Mouse (Mus musculus): ENCODE measurements around the gene Tstd3. TPM values are rescaled to one million over a fixed set of nuclear protein-coding genes. Genes with fewer than 3 reads are reported as not detected.
A peak's percentile ranks its signal among the peaks of the same experiment; 100 is the strongest.
"Not testable (repeated sequence)": the region's sequence is repeated elsewhere in the genome, so short reads cannot be mapped to it uniquely, and the experiment has no call there.

Gene Tstd3
- polyA plus RNA-seq, 1 experiment from 2014 or later, result 15.2 TPM

- Histone ChIP-seq H3K4me1 (replicated peaks) (peaks cover 5% of the 10 kb centered on the region; the same call in 1 of the 2 replicates), H3K9ac (peak overlapping the region; percentile 86), H3K9me3 (no peaks in the 10 kb centered on the region), H3K27ac (no peak overlapping the region), H3K27me3 (replicated peaks) (no peaks in the 10 kb centered on the region), H3K36me3 (no peaks in the 10 kb centered on the region), H3K4me3 (replicated peaks) (peak overlapping the region; percentile 74), H3K4me2 (replicated peaks) (peak overlapping the region; percentile 81)
- ATAC-seq, result no peak
- WGBS, result 7% methylated on average over 9 of the region's 9 CpGs
Measured at GRCm38 (mm10) chr4:21776946-21777265, 9.9 kb upstream of the Tstd3 start.

- under 1% methylated on average over 46 of the region's 46 CpGs for WGBS
- H3K4me3 ChIP-seq (replicated peaks), result peak overlapping the region; percentile 74
- no peaks in the 10 kb centered on the region for H3K27me3 ChIP-seq (replicated peaks)
- H3K4me2 ChIP-seq (replicated peaks), result peak overlapping the region; percentile 81
- H3K27ac ChIP-seq, result peak overlapping the region; percentile 45; the same call in 1 of the 2 replicates
- H3K9ac ChIP-seq, result peak overlapping the region; percentile 86
- H3K9me3 ChIP-seq, result no peaks in the 10 kb centered on the region
- peaks cover 5% of the 10 kb centered on the region; the same call in 1 of the 2 replicates for H3K4me1 ChIP-seq (replicated peaks)
- peak; percentile 98 for ATAC-seq
- H3K36me3 ChIP-seq, result no peaks in the 10 kb centered on the region
Measured at GRCm38 (mm10) chr4:21776091-21776945, 9.3 kb upstream of the Tstd3 start.

GRCm38 (mm10) chr4:21772306-21772705, 5.3 kb upstream of the Tstd3 start:
- Histone ChIP-seq H3K27me3 (replicated peaks) (no peaks in the 10 kb centered on the region), H3K4me3 (replicated peaks) (no peak overlapping the region), H3K4me2 (replicated peaks) (no peak overlapping the region), H3K36me3 (no peaks in the 10 kb centered on the region), H3K4me1 (replicated peaks) (peaks cover 2% of the 10 kb centered on the region; the same call in 1 of the 2 replicates), H3K9ac (no peak overlapping the region), H3K9me3 (no peaks in the 10 kb centered on the region), H3K27ac (no peak overlapping the region)
- ATAC-seq, result no peak
- WGBS, result 86% methylated on average over 1 of the region's 1 CpGs

DNA sequence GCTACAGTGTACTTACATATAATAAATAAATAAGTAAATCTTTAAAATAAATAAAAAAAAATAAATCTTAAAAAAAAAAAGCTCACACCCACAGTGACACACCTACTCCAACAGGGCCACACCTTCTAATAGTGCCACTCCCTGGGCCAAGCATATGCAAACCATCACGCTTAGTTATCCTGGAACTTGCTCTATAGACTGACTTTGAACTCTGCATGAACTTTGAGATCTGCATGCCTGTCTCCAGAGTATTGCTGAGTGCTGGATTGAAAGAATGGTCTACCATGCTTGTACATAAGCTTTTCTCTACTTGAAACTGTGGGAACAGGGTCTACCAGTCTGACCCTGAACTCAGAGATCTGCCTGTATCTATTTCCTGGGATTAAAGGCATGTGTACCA, 4.1 kb upstream of the Tstd3 start:
- ATAC-seq, result peak; percentile 62

GRCm38 (mm10) chr4:21766171-21766862, 695 bp downstream of the Tstd3 start:
- Histone ChIP-seq H3K36me3 (no peaks in the 10 kb centered on the region), H3K9ac (peak overlapping the region; percentile 57), H3K4me3 (replicated peaks) (peak overlapping the region; percentile 67), H3K27me3 (replicated peaks) (no peaks in the 10 kb centered on the region), H3K4me1 (replicated peaks) (no peaks in the 10 kb centered on the region), H3K27ac (no peak overlapping the region), H3K4me2 (replicated peaks) (peak overlapping the region; percentile 66), H3K9me3 (no peaks in the 10 kb centered on the region)
- WGBS, result 23% methylated on average over 14 of the region's 14 CpGs
- ATAC-seq, result peak; percentile 46

More for the DNA sequence above, 4.1 kb upstream of the Tstd3 start:
- no peak overlapping the region for H3K4me3 ChIP-seq (replicated peaks)
- WGBS, result 65% methylated on average over 1 of the region's 1 CpGs
- H3K9me3 ChIP-seq, result no peaks in the 10 kb centered on the region
- no peak overlapping the region for H3K9ac ChIP-seq
- no peak overlapping the region for H3K27ac ChIP-seq
- no peaks in the 10 kb centered on the region for H3K4me1 ChIP-seq (replicated peaks)
- H3K4me2 ChIP-seq (replicated peaks), result no peak overlapping the region
- H3K27me3 ChIP-seq (replicated peaks), result no peaks in the 10 kb centered on the region
- no peaks in the 10 kb centered on the region for H3K36me3 ChIP-seq

DNA sequence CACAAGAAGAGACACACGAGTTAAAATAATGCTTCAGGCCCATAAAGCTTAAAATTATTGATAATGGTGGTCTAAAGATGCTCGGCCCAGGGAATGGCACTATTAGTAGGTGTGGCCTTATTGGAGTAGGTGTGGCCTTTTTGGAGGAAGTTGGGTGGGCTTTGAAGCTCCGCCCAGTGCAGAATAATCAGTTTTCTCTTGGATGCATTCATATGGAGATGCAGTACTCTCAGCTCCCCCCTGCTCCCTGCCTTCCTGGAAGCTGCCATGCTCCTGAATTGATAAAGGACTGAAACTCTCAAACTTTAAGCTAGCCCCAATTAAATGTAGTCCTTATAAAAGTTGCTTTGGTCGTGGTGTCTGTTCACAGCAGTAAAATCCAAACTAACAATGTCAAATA, 3.2 kb downstream of the Tstd3 start:
- Histone ChIP-seq H3K27ac (no peak overlapping the region), H3K9ac (no peak overlapping the region), H3K9me3 (no peaks in the 10 kb centered on the region), H3K27me3 (replicated peaks) (no peaks in the 10 kb centered on the region), H3K4me1 (replicated peaks) (no peaks in the 10 kb centered on the region), H3K4me2 (replicated peaks) (no peak overlapping the region), H3K4me3 (replicated peaks) (no peak overlapping the region), H3K36me3 (no peaks in the 10 kb centered on the region)
- WGBS, result 76% methylated on average over 4 of the region's 4 CpGs
- ATAC-seq, result no peak

- ATAC-seq, result no peak
- Histone ChIP-seq H3K4me1 (replicated peaks) (no peaks in the 10 kb centered on the region), H3K4me2 (replicated peaks) (no peak overlapping the region), H3K27me3 (replicated peaks) (no peaks in the 10 kb centered on the region), H3K9me3 (no peaks in the 10 kb centered on the region), H3K9ac (no peak overlapping the region), H3K4me3 (replicated peaks) (no peak overlapping the region), H3K36me3 (no peaks in the 10 kb centered on the region), H3K27ac (no peak overlapping the region)
- 66% methylated on average over 9 of the region's 9 CpGs for WGBS
Measured at GRCm38 (mm10) chr4:21761416-21762160, 5.4 kb downstream of the Tstd3 start.

DNA sequence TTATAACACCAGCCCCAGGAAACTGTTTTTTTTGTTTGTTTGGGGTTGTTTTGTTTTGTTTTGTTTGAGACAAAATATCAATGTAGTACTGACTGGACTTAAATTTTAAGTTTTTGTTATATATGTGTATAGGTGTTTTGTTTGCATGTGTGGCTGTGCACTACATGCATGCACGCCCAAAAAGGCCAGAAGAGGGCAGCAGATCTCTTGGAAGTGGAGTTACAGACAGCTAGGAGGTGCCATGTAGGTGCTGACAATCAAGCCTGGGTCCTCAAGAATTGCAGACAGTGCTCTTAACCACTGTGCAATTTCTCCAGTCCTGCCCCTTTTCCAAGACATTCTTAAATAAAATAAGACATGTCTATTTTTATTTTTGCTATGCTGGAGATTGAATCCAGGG, 8.2 kb downstream of the Tstd3 start:
- no peak overlapping the region for H3K27ac ChIP-seq
- WGBS, result 58% methylated on average over 1 of the region's 1 CpGs
- no peak overlapping the region for H3K4me3 ChIP-seq (replicated peaks)
- H3K36me3 ChIP-seq, result no peaks in the 10 kb centered on the region
- H3K9ac ChIP-seq, result no peak overlapping the region
- no peaks in the 10 kb centered on the region for H3K4me1 ChIP-seq (replicated peaks)
- no peak for ATAC-seq
- H3K27me3 ChIP-seq (replicated peaks), result no peaks in the 10 kb centered on the region
- H3K9me3 ChIP-seq, result no peaks in the 10 kb centered on the region
- no peak overlapping the region for H3K4me2 ChIP-seq (replicated peaks)

DNA sequence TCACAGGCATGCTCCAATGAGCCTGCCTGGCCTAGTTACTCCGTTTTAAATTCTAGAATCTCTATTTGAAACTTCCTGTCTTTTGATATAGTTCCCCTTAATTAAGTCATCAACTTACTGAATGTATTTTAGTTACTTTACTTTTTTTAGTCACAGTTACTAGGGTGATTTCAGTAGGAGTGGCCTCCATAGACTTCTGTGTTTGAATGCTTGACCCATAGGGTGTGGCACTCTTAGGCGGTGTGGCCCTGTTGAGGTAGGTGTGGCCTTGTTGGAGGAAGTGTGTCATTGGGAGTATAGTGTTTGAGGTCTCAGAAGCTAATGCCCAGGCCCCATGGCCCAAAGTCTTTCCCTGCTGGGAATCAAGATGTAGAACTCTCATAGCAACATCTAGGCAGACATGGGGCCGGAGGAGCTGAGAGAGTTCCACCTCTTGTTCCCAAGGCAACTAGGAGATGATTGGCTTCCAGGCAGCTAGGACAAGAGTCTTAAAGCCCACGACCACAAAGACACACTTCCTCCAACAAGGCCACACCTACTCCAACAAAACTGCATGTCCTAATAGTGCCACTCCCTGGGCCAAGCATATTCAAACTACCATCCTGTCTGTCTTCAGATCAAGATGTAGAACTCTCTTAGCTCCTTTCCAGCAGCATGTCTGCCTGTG, 11.8 kb downstream of the Tstd3 start:
- H3K9me3 ChIP-seq, result no peaks in the 10 kb centered on the region
- 66% methylated on average over 4 of the region's 4 CpGs for WGBS
- ATAC-seq, result 0 out of 2 replicates have a peak, but pooled peaks have one; percentile 49
- H3K9ac ChIP-seq, result no peak overlapping the region
- H3K4me2 ChIP-seq (replicated peaks), result no peak overlapping the region
- H3K27me3 ChIP-seq (replicated peaks), result no peaks in the 10 kb centered on the region
- no peak overlapping the region for H3K27ac ChIP-seq
- no peak overlapping the region for H3K4me3 ChIP-seq (replicated peaks)
- no peaks in the 10 kb centered on the region for H3K4me1 ChIP-seq (replicated peaks)
- H3K36me3 ChIP-seq, result no peaks in the 10 kb centered on the region

- no peaks in the 10 kb centered on the region for H3K4me1 ChIP-seq (replicated peaks)
- H3K27ac ChIP-seq, result no peak overlapping the region
- 59% methylated on average over 5 of the region's 5 CpGs for WGBS
- no peak overlapping the region for H3K9ac ChIP-seq
- no peaks in the 10 kb centered on the region for H3K9me3 ChIP-seq
- H3K27me3 ChIP-seq (replicated peaks), result no peaks in the 10 kb centered on the region
- no peak for ATAC-seq
- no peak overlapping the region for H3K4me2 ChIP-seq (replicated peaks)
- no peaks in the 10 kb centered on the region for H3K36me3 ChIP-seq
- no peak overlapping the region for H3K4me3 ChIP-seq (replicated peaks)
Measured at GRCm38 (mm10) chr4:21745723-21746122, 21.3 kb downstream of the Tstd3 start.

GRCm38 (mm10) chr4:21744142-21744541, 22.9 kb downstream of the Tstd3 start:
- H3K27ac ChIP-seq; H3K9ac ChIP-seq; H3K4me2 ChIP-seq (replicated peaks); H3K36me3 ChIP-seq; H3K27me3 ChIP-seq (replicated peaks); H3K9me3 ChIP-seq; H3K4me1 ChIP-seq (replicated peaks); ATAC-seq; H3K4me3 ChIP-seq (replicated peaks): not testable (repeated sequence)
- WGBS, result 97% methylated on average over 8 of the region's 8 CpGs

GRCm38 (mm10) chr4:21739169-21739568, 27.8 kb downstream of the Tstd3 start:
- H3K36me3 ChIP-seq, result no peaks in the 10 kb centered on the region
- no peak overlapping the region for H3K4me3 ChIP-seq (replicated peaks)
- no peaks in the 10 kb centered on the region for H3K9me3 ChIP-seq
- no peak overlapping the region for H3K9ac ChIP-seq
- 71% methylated on average over 4 of the region's 4 CpGs for WGBS
- no peaks in the 10 kb centered on the region for H3K27me3 ChIP-seq (replicated peaks)
- no peak overlapping the region for H3K27ac ChIP-seq
- no peak; the same call in 1 of the 2 replicates for ATAC-seq
- H3K4me1 ChIP-seq (replicated peaks), result no peaks in the 10 kb centered on the region
- no peak overlapping the region for H3K4me2 ChIP-seq (replicated peaks)
